Mouse (Mus musculus) embryonic facial prominence, embryonic 14.5 days (tissue): ENCODE results near the gene Daam1. TPM values are rescaled to one million over a fixed set of nuclear protein-coding genes. Genes with fewer than 3 reads are reported as not detected.
A peak's percentile ranks its signal among the peaks of the same experiment; 100 is the strongest.

Experiments used
- ATAC-seq: fragments of 200-750 bp; cut with Nextera tagmentation; 2 replicates; pipeline ENCODE4 v1.8.0; 2017; ENCODE audit warnings: low read depth, moderate number of reproducible peaks, moderate TSS enrichment
- DNase-seq: peaks from one replicate; pipeline ENCODE4 v3.0.0-alpha.2; 2015; ENCODE audit warnings: low spot score
- H3K27ac ChIP-seq: fragments of 300-500 bp; sonication (generic); replicated peaks from 2 replicates; pipeline ENCODE4 v1.5.1; 2014; ENCODE audit warnings: low read depth, mild to moderate bottlenecking, low read length, moderate library complexity
- H3K27me3 ChIP-seq: fragments of 300-500 bp; sonication (generic); replicated peaks from 2 replicates; pipeline ENCODE4 v1.6.1; 2014; ENCODE audit warnings: low read length; ENCODE audit not compliant: control insufficient read depth, insufficient read depth
- H3K36me3 ChIP-seq: fragments of 300-500 bp; sonication (generic); 2 replicates; pipeline ENCODE4 v1.6.1; 2014; ENCODE audit warnings: low read length, mixed read lengths; ENCODE audit not compliant: control insufficient read depth, insufficient read depth
- H3K4me1 ChIP-seq: fragments of 300-500 bp; sonication (generic); 2 replicates; pipeline ENCODE4 v1.6.1; 2014; ENCODE audit warnings: antibody characterized with exemption, low read length; ENCODE audit not compliant: control insufficient read depth, insufficient read depth
- H3K4me2 ChIP-seq: fragments of 300-500 bp; sonication (generic); 2 replicates; pipeline ENCODE4 v1.6.1; 2014; ENCODE audit warnings: low read depth, mild to moderate bottlenecking, low read length, moderate library complexity, mixed read lengths
- H3K4me3 ChIP-seq: fragments of 300-500 bp; sonication (generic); 2 replicates; pipeline ENCODE4 v1.5.1; 2014; ENCODE audit warnings: low read depth, mild to moderate bottlenecking, low read length
- H3K9ac ChIP-seq: fragments of 300-500 bp; sonication (generic); 2 replicates; pipeline ENCODE4 v1.6.1; 2014; ENCODE audit warnings: low read depth, mild to moderate bottlenecking, low read length, moderate library complexity, mixed read lengths
- H3K9me3 ChIP-seq: fragments of 300-500 bp; sonication (generic); 2 replicates; pipeline ENCODE4 v1.6.1; 2016; ENCODE audit warnings: low read length; ENCODE audit not compliant: control insufficient read depth
- WGBS: fragments of 180-500 bp; shearing (Covaris S2); extraction: QIAGEN DNeasy Blood & Tissue Kit; methylation state at CpG from one replicate; pipeline ENCODE4 v1.1.7; 2014; 5-methylcytosine and 5-hydroxymethylcytosine counted together
- polyA plus RNA-seq: library from polyadenylated mRNA; unstranded; fragments of >200 nt; fragmentation: Nextera tagmentation; extraction: Ambion mirVana; gene quantifications from 2 replicates; pipeline ENCODE4 v1.2.1, GENCODE M21; 2014

Gene Daam1
- polyA plus RNA-seq, 1 experiment from 2014 or later, result 11.0 TPM

- peaks cover 34% of the 10 kb centered on the region for H3K36me3 ChIP-seq
- H3K27ac ChIP-seq, result no peak overlapping the region
- 53% methylated on average over 6 of the region's 6 CpGs for WGBS
- H3K27me3 ChIP-seq, result no peaks in the 10 kb centered on the region
- H3K9ac ChIP-seq, result no peak overlapping the region
- no peaks in the 10 kb centered on the region for H3K9me3 ChIP-seq
- H3K4me3 ChIP-seq, result no peak overlapping the region
- ATAC-seq (peak; percentile 48; the same call in 1 of the 2 replicates), DNase-seq (peak; percentile 63)
- no peak overlapping the region for H3K4me2 ChIP-seq
- peaks cover 9% of the 10 kb centered on the region; the same call in 1 of the 2 replicates for H3K4me1 ChIP-seq
Observed at GRCm38 (mm10) chr12:71959351-71959991, 128.6 kb downstream of the Daam1 start.

DNA sequence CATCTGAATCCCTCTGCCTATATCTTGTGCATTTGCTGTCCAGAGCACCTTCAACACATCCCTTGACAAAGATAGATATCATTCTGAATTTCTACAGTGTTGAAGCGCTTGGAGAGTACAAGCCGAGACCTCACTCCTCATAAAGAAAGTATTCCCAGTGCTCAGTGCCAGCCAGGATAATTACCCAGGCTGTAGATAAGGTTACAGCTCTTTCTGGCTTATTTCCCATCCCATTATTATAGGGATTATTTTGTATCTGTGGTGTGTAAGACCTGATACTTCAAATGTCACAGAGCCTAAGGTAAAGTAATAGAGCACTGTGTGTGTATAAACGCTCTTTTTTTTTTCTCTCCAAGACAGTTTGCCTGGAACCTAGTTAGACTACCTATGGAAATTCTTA is 130.8 kb downstream of the Daam1 start:
- no peak overlapping the region for H3K4me3 ChIP-seq
- WGBS, result 89% methylated on average over 3 of the region's 3 CpGs

GRCm38 (mm10) chr12:71962616-71963015 is 131.7 kb downstream of the Daam1 start:
- ATAC-seq, result no peak
- Histone ChIP-seq H3K9ac (no peak overlapping the region), H3K4me2 (no peak overlapping the region), H3K27ac (no peak overlapping the region), H3K4me1 (no peaks in the 10 kb centered on the region), H3K9me3 (no peaks in the 10 kb centered on the region), H3K27me3 (no peaks in the 10 kb centered on the region), H3K36me3 (peaks cover 34% of the 10 kb centered on the region), H3K4me3 (no peak overlapping the region)
- WGBS, result 75% methylated on average over 4 of the region's 4 CpGs
- DNase-seq, result no peak

More for the DNA sequence above, 130.8 kb downstream of the Daam1 start:
- ATAC-seq (peak; percentile 65; the same call in 1 of the 2 replicates), DNase-seq (no peak)
- no peak overlapping the region for H3K9ac ChIP-seq
- no peaks in the 10 kb centered on the region for H3K4me1 ChIP-seq
- H3K9me3 ChIP-seq, result no peaks in the 10 kb centered on the region
- no peak overlapping the region for H3K27ac ChIP-seq
- H3K36me3 ChIP-seq, result peaks cover 34% of the 10 kb centered on the region
- no peak overlapping the region for H3K4me2 ChIP-seq
- no peaks in the 10 kb centered on the region for H3K27me3 ChIP-seq

GRCm38 (mm10) chr12:71968592-71968991 is 137.7 kb downstream of the Daam1 start:
- Histone ChIP-seq H3K4me2 (no peak overlapping the region), H3K4me3 (no peak overlapping the region), H3K9ac (no peak overlapping the region), H3K27ac (no peak overlapping the region), H3K9me3 (no peaks in the 10 kb centered on the region), H3K36me3 (peaks cover 20% of the 10 kb centered on the region; the same call in 1 of the 2 replicates), H3K27me3 (no peaks in the 10 kb centered on the region), H3K4me1 (peaks cover 8% of the 10 kb centered on the region; the same call in 1 of the 2 replicates)
- no peak for ATAC-seq
- 73% methylated on average over 4 of the region's 4 CpGs for WGBS
- no peak for DNase-seq

- Histone ChIP-seq H3K9ac (no peak overlapping the region), H3K4me1 (peaks cover 8% of the 10 kb centered on the region; the same call in 1 of the 2 replicates), H3K27ac (no peak overlapping the region), H3K27me3 (no peaks in the 10 kb centered on the region), H3K4me3 (no peak overlapping the region), H3K36me3 (peaks cover 20% of the 10 kb centered on the region; the same call in 1 of the 2 replicates), H3K9me3 (no peaks in the 10 kb centered on the region), H3K4me2 (no peak overlapping the region)
- no peak for DNase-seq
- 40% methylated on average over 3 of the region's 3 CpGs for WGBS
- ATAC-seq, result peak; percentile 26; the same call in 1 of the 2 replicates
Observed at GRCm38 (mm10) chr12:71969022-71969421, 138.1 kb downstream of the Daam1 start.

GRCm38 (mm10) chr12:71969439-71969838 is 138.6 kb downstream of the Daam1 start:
- no peak overlapping the region for H3K4me3 ChIP-seq
- no peak overlapping the region for H3K4me2 ChIP-seq
- H3K27ac ChIP-seq, result no peak overlapping the region
- no peak overlapping the region for H3K9ac ChIP-seq
- no peaks in the 10 kb centered on the region for H3K27me3 ChIP-seq
- peaks cover 20% of the 10 kb centered on the region; the same call in 1 of the 2 replicates for H3K36me3 ChIP-seq
- DNase-seq (no peak), ATAC-seq (no peak)
- 77% methylated on average over 9 of the region's 9 CpGs for WGBS
- H3K9me3 ChIP-seq, result no peaks in the 10 kb centered on the region
- peaks cover 8% of the 10 kb centered on the region; the same call in 1 of the 2 replicates for H3K4me1 ChIP-seq

- Histone ChIP-seq H3K27me3 (no peaks in the 10 kb centered on the region), H3K4me2 (no peak overlapping the region), H3K36me3 (peaks cover 24% of the 10 kb centered on the region), H3K9ac (no peak overlapping the region), H3K4me1 (peaks cover 8% of the 10 kb centered on the region; the same call in 1 of the 2 replicates), H3K9me3 (no peaks in the 10 kb centered on the region), H3K27ac (no peak overlapping the region), H3K4me3 (no peak overlapping the region)
- WGBS, result 73% methylated on average over 12 of the region's 12 CpGs
- DNase-seq (no peak), ATAC-seq (no peak)
Observed at GRCm38 (mm10) chr12:71969941-71970629, 139.2 kb downstream of the Daam1 start.

GRCm38 (mm10) chr12:71970791-71971654 is 140.1 kb downstream of the Daam1 start:
- H3K27ac ChIP-seq, result no peak overlapping the region
- no peaks in the 10 kb centered on the region for H3K27me3 ChIP-seq
- H3K4me1 ChIP-seq, result peaks cover 8% of the 10 kb centered on the region; the same call in 1 of the 2 replicates
- ATAC-seq, result no peak
- no peak overlapping the region for H3K4me2 ChIP-seq
- DNase-seq, result peak; percentile 68
- 61% methylated on average over 9 of the region's 9 CpGs for WGBS
- H3K36me3 ChIP-seq, result peaks cover 27% of the 10 kb centered on the region
- no peaks in the 10 kb centered on the region for H3K9me3 ChIP-seq
- no peak overlapping the region for H3K4me3 ChIP-seq
- H3K9ac ChIP-seq, result no peak overlapping the region
